Mouse (Mus musculus) layer of hippocampus, postnatal 36 days (tissue): ENCODE data around the gene Dnajc7. TPM values are rescaled to one million over a fixed set of nuclear protein-coding genes. Genes with fewer than 3 reads are reported as not detected.
"Not testable (repeated sequence)": the region's sequence is repeated elsewhere in the genome, so short reads cannot be mapped to it uniquely, and the experiment has no call there.

Source experiments
- DNase-seq, 2 experiments: peaks; one replicate each; pipeline ENCODE4 v3.0.0; 2022
- total RNA-seq, 2 experiments: library from RNA; stranded (reverse); gene quantifications; 2 replicates each; pipeline ENCODE4 v1.2.3; 2021

Gene Dnajc7
- total RNA-seq, 2 experiments from 2014 or later = 249 to 265 TPM

GRCm38 (mm10) chr11:100616332-100616731 is 3.6 kb downstream of the Dnajc7 start:
- DNase-seq = no peak

GRCm38 (mm10) chr11:100613241-100613640 is 6.7 kb downstream of the Dnajc7 start:
- DNase-seq = no peak

GRCm38 (mm10) chr11:100611627-100612026 is 8.3 kb downstream of the Dnajc7 start:
- no peak for DNase-seq

- DNase-seq = no peak
Measured at GRCm38 (mm10) chr11:100609997-100610680, 9.8 kb downstream of the Dnajc7 start.

- no peak for DNase-seq
Measured at GRCm38 (mm10) chr11:100609355-100609996, 10.5 kb downstream of the Dnajc7 start.

- DNase-seq = no peak
Measured at GRCm38 (mm10) chr11:100608796-100609195, 11.2 kb downstream of the Dnajc7 start.

GRCm38 (mm10) chr11:100607121-100607520 is 12.8 kb downstream of the Dnajc7 start:
- DNase-seq = no peak

- DNase-seq = no peak
Measured at GRCm38 (mm10) chr11:100605451-100605850, 14.5 kb downstream of the Dnajc7 start.

- no peak for DNase-seq
Measured at GRCm38 (mm10) chr11:100604321-100605005, 15.5 kb downstream of the Dnajc7 start.

- DNase-seq = no peak
Measured at GRCm38 (mm10) chr11:100603813-100604212, 16.2 kb downstream of the Dnajc7 start.

GRCm38 (mm10) chr11:100603155-100603554 is 16.8 kb downstream of the Dnajc7 start:
- DNase-seq = no peak

GRCm38 (mm10) chr11:100601372-100601771 is 18.6 kb downstream of the Dnajc7 start:
- no peak for DNase-seq

GRCm38 (mm10) chr11:100598074-100598473 is 21.9 kb downstream of the Dnajc7 start:
- DNase-seq = no peak

- no peak for DNase-seq
Measured at GRCm38 (mm10) chr11:100595533-100595932, 24.4 kb downstream of the Dnajc7 start.

GRCm38 (mm10) chr11:100594608-100595007 is 25.4 kb downstream of the Dnajc7 start:
- no peak for DNase-seq

- DNase-seq = no peak
Measured at GRCm38 (mm10) chr11:100592346-100593046, 27.5 kb downstream of the Dnajc7 start.

- no peak for DNase-seq
Measured at GRCm38 (mm10) chr11:100588462-100588861, 31.5 kb downstream of the Dnajc7 start.

- no peak for DNase-seq
Measured at GRCm38 (mm10) chr11:100585148-100585547, 34.8 kb downstream of the Dnajc7 start.

GRCm38 (mm10) chr11:100584561-100584961 is 35.4 kb downstream of the Dnajc7 start:
- DNase-seq = no peak

GRCm38 (mm10) chr11:100582836-100583235 is 37.1 kb downstream of the Dnajc7 start:
- no peak for DNase-seq

- DNase-seq = not testable (repeated sequence)
Measured at GRCm38 (mm10) chr11:100582413-100582812, 37.6 kb downstream of the Dnajc7 start.

GRCm38 (mm10) chr11:100581756-100582155 is 38.2 kb downstream of the Dnajc7 start:
- DNase-seq = peak in 1 of 2 experiments; percentile 53

- no peak for DNase-seq
Measured at GRCm38 (mm10) chr11:100580275-100580674, 39.7 kb downstream of the Dnajc7 start.
